Mouse (Mus musculus) ES-CJ7 (cell line): ENCODE results near the gene Esrrg.

ENCODE experiments used
- DNase-seq: peaks from one replicate; pipeline ENCODE4 v3.0.0; 2011; ENCODE audit warnings: low read depth, low spot score

The Esrrg gene

GRCm38 (mm10) chr1:187770234-187770633 lies 161.6 kb downstream of the Esrrg start:
- no peak for DNase-seq

- DNase-seq, result no peak
These were observed 162.5 kb downstream of the Esrrg start for GRCm38 (mm10) chr1:187771067-187771466.

DNA sequence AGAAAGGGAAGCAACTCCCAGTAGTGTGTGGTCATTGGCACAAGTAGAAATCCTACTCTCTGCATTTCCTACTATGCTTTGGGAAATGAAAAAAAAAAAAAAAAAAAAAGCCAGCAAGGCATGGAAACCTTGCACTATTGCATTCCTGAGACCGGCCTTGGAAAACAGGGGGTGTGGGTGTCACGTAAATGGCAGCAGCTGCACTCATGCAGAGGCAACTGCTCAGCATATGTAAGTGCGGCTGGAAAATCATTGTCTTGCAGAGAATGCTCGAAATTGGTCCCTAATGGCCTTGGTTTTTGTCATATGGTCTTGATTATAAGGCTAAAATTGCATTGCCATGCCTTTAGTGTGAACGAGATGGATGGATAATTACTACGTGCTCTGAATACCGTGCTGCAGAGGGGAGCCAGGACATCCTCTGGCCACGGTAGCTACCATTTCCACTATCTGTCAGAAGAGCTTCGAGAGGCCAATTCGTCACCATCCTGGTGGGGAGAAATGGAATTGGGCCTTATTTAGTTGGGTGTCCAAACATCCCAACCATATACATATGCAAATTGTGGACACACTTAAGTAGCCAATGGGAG lies 171.1 kb downstream of the Esrrg start:
- DNase-seq, result peak; percentile 18

DNA sequence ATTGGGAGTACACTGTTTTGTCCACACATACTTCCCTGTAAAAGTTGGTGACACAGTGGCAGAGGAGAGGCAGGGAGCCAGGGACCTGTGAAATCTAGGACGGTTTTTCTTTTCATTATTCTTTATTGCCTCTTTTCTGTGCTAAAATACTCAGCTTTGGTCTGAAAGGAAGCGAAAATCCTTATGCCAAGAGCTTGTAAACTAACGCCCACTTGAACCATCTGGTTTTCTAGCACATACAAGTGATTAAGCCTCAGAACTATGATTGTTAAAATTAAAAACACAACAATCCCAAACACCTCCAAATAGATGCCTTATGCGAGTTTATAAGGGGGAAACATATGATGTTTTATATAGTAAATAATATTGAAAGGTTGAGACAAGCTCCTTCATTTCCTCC lies 176.6 kb downstream of the Esrrg start:
- no peak for DNase-seq

GRCm38 (mm10) chr1:187787055-187788016 lies 178.7 kb downstream of the Esrrg start:
- peak; percentile 24 for DNase-seq

GRCm38 (mm10) chr1:187794240-187794930 lies 185.8 kb downstream of the Esrrg start:
- DNase-seq, result no peak

DNA sequence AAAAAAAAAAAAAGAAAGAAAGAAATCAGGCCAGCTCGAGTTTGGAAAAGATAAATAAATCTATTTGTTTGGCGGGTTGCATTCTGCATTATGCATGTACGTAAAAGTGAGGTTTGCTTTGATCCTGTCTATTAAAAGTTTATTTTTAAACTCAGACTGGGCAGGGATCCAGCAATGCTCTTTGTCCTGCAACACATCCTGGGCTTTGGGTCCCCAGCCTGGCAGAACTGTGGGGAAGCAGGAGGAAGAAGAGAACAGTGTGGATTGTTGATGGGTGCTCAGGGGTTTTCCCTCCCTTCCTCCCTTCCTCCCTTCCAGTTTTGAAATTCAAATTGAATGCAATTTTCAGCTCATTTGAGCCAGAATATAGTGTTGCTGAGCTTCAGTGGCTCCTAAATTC lies 187.0 kb downstream of the Esrrg start:
- no peak for DNase-seq

GRCm38 (mm10) chr1:187799300-187799699 lies 190.7 kb downstream of the Esrrg start:
- no peak for DNase-seq

GRCm38 (mm10) chr1:187800761-187801160 lies 192.2 kb downstream of the Esrrg start:
- no peak for DNase-seq

DNA sequence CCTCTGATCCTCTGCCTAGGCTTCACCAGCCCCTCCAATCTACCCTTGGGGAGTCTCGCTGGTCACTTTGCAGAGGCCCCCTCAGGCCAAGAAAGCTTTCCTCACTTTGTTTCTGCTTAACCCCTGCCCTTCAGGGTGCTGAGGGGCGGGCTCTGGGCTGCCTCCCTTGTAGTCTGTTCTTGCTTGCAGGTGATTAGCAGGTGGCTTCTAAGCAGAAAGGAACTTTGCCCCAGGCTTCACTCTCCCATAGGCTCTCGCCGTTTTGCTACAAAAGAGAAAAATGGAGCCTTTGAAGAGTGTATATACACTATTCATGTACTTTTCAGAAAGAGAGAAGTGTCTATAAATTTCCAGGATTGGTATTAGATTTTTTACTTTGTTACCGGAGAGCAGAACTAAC lies 195.0 kb downstream of the Esrrg start:
- DNase-seq, result no peak

DNA sequence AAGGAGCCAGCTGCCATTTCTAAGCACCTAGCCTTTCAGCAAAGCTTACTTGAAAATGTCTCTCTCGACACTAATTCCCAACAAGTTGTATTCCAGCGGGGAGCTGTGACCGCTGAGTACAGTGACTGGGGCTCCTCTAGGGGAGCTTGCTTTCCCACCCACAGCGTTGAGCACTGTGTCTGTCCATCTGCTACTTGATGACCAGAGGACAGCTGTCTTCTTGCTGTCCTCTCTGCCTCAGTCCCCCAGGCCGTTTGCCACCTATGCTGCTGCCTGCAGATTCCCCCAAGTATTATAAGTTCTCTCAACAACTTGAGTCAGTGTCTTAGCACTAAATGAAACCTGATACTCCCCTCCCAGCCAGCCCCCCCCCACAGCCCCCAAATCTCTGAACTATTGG lies 195.4 kb downstream of the Esrrg start:
- DNase-seq, result no peak

GRCm38 (mm10) chr1:187805001-187805400 lies 196.4 kb downstream of the Esrrg start:
- DNase-seq, result no peak

DNA sequence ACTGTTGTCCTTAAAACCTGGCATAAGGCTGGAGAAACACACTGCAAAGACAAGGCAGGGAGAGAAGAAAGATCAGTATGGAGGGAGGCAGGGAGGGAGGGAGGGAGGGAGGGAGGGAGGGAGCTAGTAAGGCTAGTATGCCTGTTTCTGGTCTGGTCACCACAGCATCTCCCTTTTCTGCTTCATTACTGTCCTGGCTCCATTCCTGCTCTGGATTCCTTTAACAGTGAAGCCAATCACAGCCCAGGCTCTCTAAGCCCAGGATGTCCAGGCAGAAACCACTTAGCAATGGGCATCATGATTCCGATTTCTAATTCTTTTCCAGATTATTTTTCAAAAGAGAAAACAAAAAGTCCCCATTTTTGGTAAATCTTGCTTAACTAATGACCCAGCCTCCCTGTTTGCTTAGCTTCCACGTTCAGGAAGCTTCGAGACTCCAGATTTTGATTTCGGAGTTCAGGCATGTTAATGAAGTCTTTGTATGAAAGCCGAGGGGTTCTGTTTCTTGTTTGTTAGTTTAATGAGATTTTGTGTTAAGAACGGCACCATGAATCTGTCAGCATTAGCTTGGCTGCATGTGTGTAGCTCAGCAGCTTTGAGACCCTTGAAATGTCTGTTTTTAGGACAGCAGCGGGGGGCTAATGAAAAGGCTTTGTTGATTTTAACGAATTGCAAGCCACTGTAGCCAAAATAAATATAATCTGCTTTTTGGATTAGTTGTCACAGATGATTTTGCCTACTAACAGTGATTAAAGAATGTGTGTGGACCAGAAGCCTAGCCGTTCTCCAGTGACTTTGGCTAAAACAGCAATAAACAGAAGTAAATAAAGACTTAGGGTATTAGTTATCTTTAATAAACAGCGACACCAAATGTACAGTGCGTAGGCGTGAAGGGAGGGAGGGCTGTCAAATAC lies 199.1 kb downstream of the Esrrg start:
- DNase-seq, result no peak

DNA sequence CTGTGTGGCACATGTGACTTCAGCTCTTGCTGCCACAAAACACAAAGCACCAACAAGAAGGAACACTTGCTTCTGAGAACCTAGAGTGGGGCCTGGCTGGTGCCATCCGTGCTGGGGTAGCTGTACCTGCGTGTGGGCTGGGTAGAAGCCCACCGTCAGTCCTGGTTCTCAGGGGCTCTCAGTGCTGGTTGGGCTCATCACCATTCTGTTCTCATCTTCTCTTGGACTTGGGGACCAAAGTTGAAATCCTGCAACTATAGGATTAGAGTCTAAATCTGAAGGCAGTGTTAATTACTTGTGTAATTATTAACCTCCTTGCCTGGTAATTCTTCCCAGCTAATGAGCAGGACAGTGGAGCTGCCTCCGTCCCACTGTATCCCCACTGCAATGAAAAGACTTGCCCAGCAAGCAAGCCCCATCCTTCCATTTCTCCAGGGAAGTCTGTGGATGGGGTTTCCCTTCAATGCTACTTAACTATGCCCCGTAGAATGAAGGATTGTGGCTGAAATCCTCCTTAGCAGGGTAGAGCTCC lies 199.9 kb downstream of the Esrrg start:
- DNase-seq, result no peak

- no peak for DNase-seq
These were observed 201.0 kb downstream of the Esrrg start for GRCm38 (mm10) chr1:187809546-187809945.

GRCm38 (mm10) chr1:187819406-187819805 lies 210.8 kb downstream of the Esrrg start:
- DNase-seq, result no peak

DNA sequence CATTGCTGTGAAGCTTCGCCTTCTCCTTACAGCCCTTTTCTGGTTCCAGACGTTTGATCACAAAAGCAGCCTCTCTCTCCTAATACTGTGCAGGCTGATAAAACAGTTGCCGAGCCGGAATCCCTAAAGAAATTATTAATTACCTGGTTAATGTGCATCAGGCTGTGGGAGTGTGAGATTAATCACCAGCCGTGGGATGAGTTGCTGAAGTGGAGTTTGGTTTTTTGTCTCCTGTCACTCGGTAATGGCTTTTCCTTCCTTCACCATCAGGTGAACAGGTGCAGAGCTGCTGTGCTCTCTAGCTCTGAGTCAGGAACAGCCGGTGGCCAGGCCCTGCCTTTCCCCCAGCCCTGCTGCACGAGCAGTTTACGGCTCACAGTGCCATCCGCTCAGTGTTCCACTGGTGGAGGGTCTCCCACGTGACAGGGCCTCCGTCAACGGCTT lies 212.8 kb downstream of the Esrrg start:
- DNase-seq, result no peak

DNA sequence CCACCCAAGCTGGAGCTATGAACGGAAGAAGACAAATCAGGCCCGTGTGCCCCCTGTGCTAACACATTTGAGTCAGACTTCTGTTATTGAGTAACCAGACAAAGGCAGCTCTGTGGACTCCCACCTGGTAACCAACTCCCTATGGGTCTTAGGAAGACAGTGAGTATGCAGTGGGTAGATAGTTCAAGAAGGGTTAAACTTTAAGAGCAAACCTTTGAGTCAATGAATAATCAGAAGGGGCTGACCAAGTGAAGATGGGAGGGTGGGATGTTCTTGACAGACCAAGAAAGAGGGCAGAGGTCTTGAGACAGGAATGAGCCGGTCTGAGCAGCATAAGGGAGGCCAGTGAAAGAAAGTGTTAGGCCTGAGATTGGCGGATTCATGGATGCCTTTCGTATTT lies 214.8 kb downstream of the Esrrg start:
- DNase-seq, result peak; percentile 25

GRCm38 (mm10) chr1:187825421-187826097 lies 217.0 kb downstream of the Esrrg start:
- no peak for DNase-seq

GRCm38 (mm10) chr1:187826140-187826539 lies 217.5 kb downstream of the Esrrg start:
- no peak for DNase-seq
